Mouse (Mus musculus) left cerebral cortex, adult 2 months (tissue): ENCODE results near the gene Cxadr. TPM values are rescaled to one million over a fixed set of nuclear protein-coding genes. Genes with fewer than 3 reads are reported as not detected.

Experiments
- DNase-seq, 2 experiments: peaks; one replicate each; pipeline ENCODE4 v3.0.0; 2021 to 2022; ENCODE audit warnings: low spot score in 2 of 2, mixed read lengths in 1 of 2; ENCODE audit errors: extremely low spot score in 1 of 2
- H3K27ac ChIP-seq: fragments of 200-600 bp; 2 replicates; pipeline ENCODE4 v1.8.1; 2022
- H3K4me3 ChIP-seq: fragments of 200-600 bp; 2 replicates; pipeline ENCODE4 v1.8.1; 2022
- CTCF ChIP-seq: fragments of 200-600 bp; IDR thresholded peaks from 2 replicates; pipeline ENCODE4 v1.8.1; 2022; ENCODE audit warnings: antibody characterized with exemption, mild to moderate bottlenecking, moderate library complexity
- intact Hi-C: fragments of 180-260 bp; cut with DNase I; formaldehyde crosslinking; loops from one replicate; pipeline ENCODE4 v1.15.1; 2025
- total RNA-seq, 2 experiments: library from RNA; stranded (reverse); gene quantifications; 2 replicates each; pipeline ENCODE4 v1.2.3; 2021

Gene Cxadr
- total RNA-seq, 2 experiments from 2014 or later = 28.5 to 31.5 TPM

GRCm38 (mm10) chr16:78309258-78309657 is 8.0 kb downstream of the Cxadr start:
- H3K27ac ChIP-seq = no peak overlapping the region
- intact Hi-C loops = no loop called here
- no peak overlapping the region for H3K4me3 ChIP-seq
- TF ChIP-seq CTCF = no peak
- DNase-seq = no peak

GRCm38 (mm10) chr16:78313135-78313887 is 12.0 kb downstream of the Cxadr start:
- no peak for DNase-seq
- TF ChIP-seq CTCF = no peak
- no peak overlapping the region for H3K27ac ChIP-seq
- H3K4me3 ChIP-seq = peak overlapping the region; percentile 11; the same call in 1 of the 2 replicates
- intact Hi-C loops = no loop called here

- no peak for TF ChIP-seq CTCF
- intact Hi-C loops = no loop called here
- Histone ChIP-seq H3K27ac (no peak overlapping the region), H3K4me3 (peak overlapping the region; percentile 11; the same call in 1 of the 2 replicates)
- DNase-seq = no peak
Measured at GRCm38 (mm10) chr16:78314026-78314425, 12.7 kb downstream of the Cxadr start.

- peak; percentile 69 for TF ChIP-seq CTCF
- DNase-seq = peak; percentile 59 to 60
- peak overlapping the region; percentile 7; the same call in 1 of the 2 replicates for H3K27ac ChIP-seq
- intact Hi-C loops = loop anchor here (1.0 to 2.0 kb wide), 3 partner anchors 14 to 120 kb away; no protein-coding TSS in a partner anchor
- no peak overlapping the region for H3K4me3 ChIP-seq
Measured at GRCm38 (mm10) chr16:78316849-78317248, 15.6 kb downstream of the Cxadr start.

- TF ChIP-seq CTCF = no peak
- peak overlapping the region; percentile 53 for H3K27ac ChIP-seq
- DNase-seq = no peak
Measured at GRCm38 (mm10) chr16:78317960-78318359, 16.7 kb downstream of the Cxadr start.

GRCm38 (mm10) chr16:78319711-78320110 is 18.4 kb downstream of the Cxadr start:
- Histone ChIP-seq H3K4me3 (no peak overlapping the region), H3K27ac (no peak overlapping the region)
- TF ChIP-seq CTCF = no peak
- intact Hi-C loops = no loop called here
- no peak for DNase-seq

More at GRCm38 (mm10) chr16:78317960-78318359, 16.7 kb downstream of the Cxadr start:
- no peak overlapping the region for H3K4me3 ChIP-seq
- intact Hi-C loops = loop anchor here (1.0 to 2.0 kb wide), 3 partner anchors 15 to 121 kb away; no protein-coding TSS in a partner anchor

- TF ChIP-seq CTCF = no peak
- intact Hi-C loops = no loop called here
- Histone ChIP-seq H3K4me3 (peak overlapping the region; percentile 19; the same call in 1 of the 2 replicates), H3K27ac (peak overlapping the region; percentile 64; the same call in 1 of the 2 replicates)
- DNase-seq = no peak
Measured at GRCm38 (mm10) chr16:78321559-78321958, 20.3 kb downstream of the Cxadr start.

GRCm38 (mm10) chr16:78322140-78322539 is 20.9 kb downstream of the Cxadr start:
- no peak for TF ChIP-seq CTCF
- H3K27ac ChIP-seq = peak overlapping the region; percentile 64
- intact Hi-C loops = no loop called here
- peak overlapping the region; percentile 19; the same call in 1 of the 2 replicates for H3K4me3 ChIP-seq
- DNase-seq = no peak

- no peak for DNase-seq
- TF ChIP-seq CTCF = no peak; the same call in none of the 2 replicates
- Histone ChIP-seq H3K4me3 (no peak overlapping the region), H3K27ac (no peak overlapping the region)
- intact Hi-C loops = no loop called here
Measured at GRCm38 (mm10) chr16:78325972-78326848, 24.9 kb downstream of the Cxadr start.

- H3K27ac ChIP-seq = no peak overlapping the region
- intact Hi-C loops = no loop called here
- no peak for TF ChIP-seq CTCF
- no peak overlapping the region for H3K4me3 ChIP-seq
- no peak for DNase-seq
Measured at GRCm38 (mm10) chr16:78327562-78327961, 26.3 kb downstream of the Cxadr start.

GRCm38 (mm10) chr16:78327999-78328398 is 26.7 kb downstream of the Cxadr start:
- no peak for DNase-seq
- H3K27ac ChIP-seq = no peak overlapping the region
- intact Hi-C loops = no loop called here
- no peak overlapping the region for H3K4me3 ChIP-seq
- TF ChIP-seq CTCF = no peak

GRCm38 (mm10) chr16:78337226-78337625 is 35.9 kb downstream of the Cxadr start:
- no peak overlapping the region for H3K27ac ChIP-seq
- no peak overlapping the region for H3K4me3 ChIP-seq
- TF ChIP-seq CTCF = no peak
- intact Hi-C loops = no loop called here
- no peak for DNase-seq
